Mouse (Mus musculus) stomach, postnatal 0 days (tissue): Measurements from ENCODE around the gene Prol1. TPM values are rescaled to one million over a fixed set of nuclear protein-coding genes. Genes with fewer than 3 reads are reported as not detected.
"Not testable (repeated sequence)": the region's sequence is repeated elsewhere in the genome, so short reads cannot be mapped to it uniquely, and the experiment has no call there.

Source experiments
- ATAC-seq: fragments of 200-750 bp; cut with Nextera tagmentation; 2 replicates; pipeline ENCODE4 v1.8.0; 2017; ENCODE audit not compliant: low FRiP score, low TSS enrichment
- DNase-seq: peaks from one replicate; pipeline ENCODE4 v3.0.0-alpha.2; 2016; ENCODE audit warnings: low spot score
- H3K27ac ChIP-seq: fragments of 300-500 bp; sonication (generic); replicated peaks from 2 replicates; pipeline ENCODE4 v1.5.1; 2014; ENCODE audit warnings: mild to moderate bottlenecking, control low read depth
- H3K27me3 ChIP-seq: fragments of 300-500 bp; sonication (generic); 2 replicates; pipeline ENCODE4 v1.6.1; 2014; ENCODE audit warnings: low read length; ENCODE audit not compliant: control insufficient read depth, insufficient read depth
- H3K36me3 ChIP-seq: fragments of 300-500 bp; sonication (generic); 2 replicates; pipeline ENCODE4 v1.6.1; 2014; ENCODE audit warnings: low read length, mixed read lengths; ENCODE audit not compliant: control insufficient read depth, insufficient read depth
- H3K4me1 ChIP-seq: fragments of 300-500 bp; sonication (generic); replicated peaks from 2 replicates; pipeline ENCODE4 v1.6.1; 2014; ENCODE audit warnings: antibody characterized with exemption; ENCODE audit not compliant: control insufficient read depth, insufficient read depth
- H3K4me2 ChIP-seq: fragments of 300-500 bp; sonication (generic); replicated peaks from 2 replicates; pipeline ENCODE4 v1.6.1; 2014; ENCODE audit warnings: low read depth, mild to moderate bottlenecking, control low read depth, moderate library complexity
- H3K4me3 ChIP-seq: fragments of 300-500 bp; sonication (generic); 2 replicates; pipeline ENCODE4 v1.5.1; 2014; ENCODE audit warnings: low read depth, low read length, control low read depth
- H3K9ac ChIP-seq: fragments of 300-500 bp; sonication (generic); 2 replicates; pipeline ENCODE4 v1.6.1; 2014; ENCODE audit warnings: mild to moderate bottlenecking, low read length, control low read depth, mixed read lengths
- H3K9me3 ChIP-seq: fragments of 300-500 bp; sonication (generic); 2 replicates; pipeline ENCODE4 v1.6.1; 2016; ENCODE audit warnings: low read length; ENCODE audit not compliant: control insufficient read depth
- CTCF ChIP-seq: IDR thresholded peaks from 2 replicates; pipeline ENCODE4 v1.5.1; 2016; ENCODE audit warnings: antibody characterized with exemption, low read depth, mild to moderate bottlenecking, moderate library complexity
- EP300 ChIP-seq: optimal IDR thresholded peaks from 2 replicates; pipeline ENCODE3; 2016; ENCODE audit warnings: antibody characterized with exemption
- WGBS: fragments of 180-500 bp; shearing (Covaris S2); extraction: QIAGEN DNeasy Blood & Tissue Kit; methylation state at CpG from one replicate; pipeline ENCODE4 v1.1.7; 2014; 5-methylcytosine and 5-hydroxymethylcytosine counted together
- polyA plus RNA-seq: library from polyadenylated mRNA; unstranded; fragments of >200 nt; fragmentation: Nextera tagmentation; extraction: Ambion mirVana; gene quantifications from 2 replicates; pipeline ENCODE4 v1.2.1, GENCODE M21; 2015

Gene Prol1
- polyA plus RNA-seq = not detected in 2 replicates

DNA sequence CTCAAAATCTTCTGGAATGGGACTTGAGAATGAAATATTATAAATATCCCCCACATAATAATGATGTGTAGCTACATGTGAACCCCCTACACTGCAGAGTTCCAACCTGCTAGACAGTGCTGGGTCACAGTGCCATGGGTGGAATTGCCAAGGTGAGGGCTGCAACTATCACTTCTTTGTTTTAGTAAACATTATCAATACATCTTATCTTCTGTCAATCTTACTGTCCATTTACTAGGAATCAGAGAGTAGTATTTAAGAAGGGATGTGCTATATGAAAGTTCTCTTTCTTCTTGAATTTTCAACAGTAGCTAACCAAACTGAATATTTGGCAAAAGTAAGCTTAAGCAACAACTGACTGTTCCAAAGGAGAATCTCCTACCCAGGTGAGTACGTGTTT lies at the start of gene Prol1:
Prol1 (plus strand) TSS at position 301 of the 400 bp plus-strand sequence.
- 86% methylated on average over 1 of the region's 1 CpGs for WGBS
- H3K9me3 ChIP-seq = no peaks in the 10 kb centered on the region
- no peaks in the 10 kb centered on the region for H3K36me3 ChIP-seq
- DNase-seq (no peak), ATAC-seq (no peak)
- no peaks in the 10 kb centered on the region for H3K4me1 ChIP-seq
- TF ChIP-seq EP300 = no peak
- no peak for TF ChIP-seq CTCF
- no peak within 1 kb of the TSS for H3K9ac ChIP-seq
- H3K27me3 ChIP-seq = no peaks in the 10 kb centered on the region
- H3K4me2 ChIP-seq = no peak within 1 kb of the TSS
- H3K4me3 ChIP-seq = no peak within 1 kb of the TSS
- H3K27ac ChIP-seq = no peak within 1 kb of the TSS

DNA sequence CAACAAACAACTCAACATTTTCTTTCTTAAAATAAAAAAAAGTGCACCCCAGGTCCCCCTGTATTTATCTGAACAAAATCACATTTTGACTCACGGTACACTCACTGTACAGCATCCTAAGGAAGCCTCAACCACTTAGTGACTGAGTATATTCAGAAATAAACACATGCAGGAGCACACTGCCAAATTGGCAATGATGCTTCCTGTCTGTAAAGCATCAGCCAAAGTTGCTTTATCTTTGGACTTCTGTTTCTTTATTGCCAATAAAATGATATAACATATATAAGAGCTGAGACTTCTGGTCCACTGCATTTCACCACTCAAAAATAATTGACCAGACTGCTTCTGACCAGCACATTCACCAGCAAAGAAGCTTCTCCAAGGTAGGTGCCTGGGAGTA lies 48.5 kb upstream of the Prol1 start, which contains the start of gene Gm7714:
Gm7714 (plus strand) TSS at position 301 of the 400 bp plus-strand sequence.
- 69% methylated on average over 1 of the region's 1 CpGs for WGBS

DNA sequence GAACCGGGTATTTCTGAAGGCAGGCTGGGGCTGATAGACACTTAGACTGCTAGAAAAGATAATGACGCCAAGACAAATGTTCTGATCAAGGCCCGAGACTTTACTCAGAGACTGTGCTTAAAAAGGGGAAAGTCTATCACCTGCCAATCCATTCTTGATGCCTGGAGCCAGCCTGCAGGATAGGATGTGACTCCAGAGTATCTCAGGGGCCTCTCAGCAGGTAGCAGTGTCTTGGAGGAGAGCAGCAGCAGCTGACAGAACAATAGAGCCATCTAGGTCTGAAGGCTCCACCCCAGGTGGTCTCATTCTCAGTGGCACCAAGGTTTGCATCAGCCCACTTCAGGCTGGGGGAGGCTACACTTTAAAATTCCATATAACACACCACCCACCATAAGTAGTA lies 5.8 kb upstream of the Prol1 start:
- ATAC-seq, DNase-seq, H3K9ac ChIP-seq, H3K27ac ChIP-seq, H3K4me2 ChIP-seq, H3K27me3 ChIP-seq, H3K4me3 ChIP-seq, H3K36me3 ChIP-seq, H3K4me1 ChIP-seq, H3K9me3 ChIP-seq: not testable (repeated sequence)
- 67% methylated on average over 3 of the region's 3 CpGs for WGBS

More for the DNA sequence above, 48.5 kb upstream of the Prol1 start, which contains the start of gene Gm7714:
- Histone ChIP-seq H3K27me3 (no peaks in the 10 kb centered on the region), H3K9ac (no peak within 1 kb of the TSS), H3K36me3 (no peaks in the 10 kb centered on the region), H3K4me1 (no peaks in the 10 kb centered on the region), H3K27ac (no peak within 1 kb of the TSS), H3K9me3 (no peaks in the 10 kb centered on the region), H3K4me2 (no peak within 1 kb of the TSS), H3K4me3 (no peak within 1 kb of the TSS)
- ATAC-seq = no peak
- no peak for DNase-seq
- TF ChIP-seq EP300 = no peak
- no peak for TF ChIP-seq CTCF

DNA sequence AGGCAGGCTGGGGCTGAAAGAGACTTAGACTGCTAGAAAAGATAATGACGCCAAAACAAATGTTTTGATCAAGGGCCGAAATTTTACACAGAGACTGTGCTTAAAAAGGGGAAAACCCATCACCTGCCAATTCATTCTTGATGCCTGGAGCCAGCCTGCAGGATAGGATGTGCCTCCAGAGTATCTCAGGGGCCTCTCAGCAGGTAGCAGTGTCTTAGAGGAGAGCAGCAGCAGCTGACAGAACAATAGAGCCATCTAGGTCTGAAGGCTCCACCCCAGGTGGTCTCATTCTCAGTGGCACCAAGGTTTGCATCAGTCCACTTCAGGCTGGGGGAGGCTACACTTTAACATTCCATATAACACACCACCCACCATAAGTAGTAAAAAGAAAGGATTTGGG lies 31.4 kb downstream of the Prol1 start:
- WGBS = 49% methylated on average over 2 of the region's 2 CpGs
- not testable (repeated sequence) for H3K4me1 ChIP-seq, H3K9ac ChIP-seq, H3K27ac ChIP-seq, DNase-seq, H3K4me3 ChIP-seq, ATAC-seq, H3K4me2 ChIP-seq, H3K9me3 ChIP-seq, H3K36me3 ChIP-seq, H3K27me3 ChIP-seq

DNA sequence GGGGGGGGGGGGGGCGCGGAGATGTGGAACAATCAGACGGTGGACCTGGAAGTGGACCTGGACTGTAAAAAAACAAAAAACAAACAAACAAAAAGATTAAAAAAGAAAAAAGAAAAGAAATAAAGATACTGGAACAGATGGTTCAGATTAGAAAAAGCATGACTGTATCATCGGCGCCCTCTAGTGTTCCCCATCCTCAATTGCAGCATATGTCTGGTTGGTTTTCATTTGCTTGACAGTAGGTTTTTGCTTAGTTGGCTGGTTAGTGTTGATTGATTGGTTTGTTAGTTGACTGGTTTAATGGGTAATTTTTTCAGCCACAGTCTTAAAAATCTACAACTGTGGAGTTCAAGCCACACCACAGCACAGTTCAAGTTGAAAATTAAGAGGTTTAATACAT lies 47.7 kb downstream of the Prol1 start:
- H3K9me3 ChIP-seq = no peaks in the 10 kb centered on the region
- peak; percentile 30 for DNase-seq
- no peak overlapping the region for H3K9ac ChIP-seq
- H3K4me1 ChIP-seq = no peaks in the 10 kb centered on the region
- no peak overlapping the region for H3K27ac ChIP-seq
- no peak overlapping the region for H3K4me3 ChIP-seq
- TF ChIP-seq CTCF (peak; percentile 78), EP300 (no peak)
- H3K27me3 ChIP-seq = no peaks in the 10 kb centered on the region
- no peak for ATAC-seq
- no peak overlapping the region for H3K4me2 ChIP-seq
- 10% methylated on average over 5 of the region's 5 CpGs for WGBS
- no peaks in the 10 kb centered on the region for H3K36me3 ChIP-seq

DNA sequence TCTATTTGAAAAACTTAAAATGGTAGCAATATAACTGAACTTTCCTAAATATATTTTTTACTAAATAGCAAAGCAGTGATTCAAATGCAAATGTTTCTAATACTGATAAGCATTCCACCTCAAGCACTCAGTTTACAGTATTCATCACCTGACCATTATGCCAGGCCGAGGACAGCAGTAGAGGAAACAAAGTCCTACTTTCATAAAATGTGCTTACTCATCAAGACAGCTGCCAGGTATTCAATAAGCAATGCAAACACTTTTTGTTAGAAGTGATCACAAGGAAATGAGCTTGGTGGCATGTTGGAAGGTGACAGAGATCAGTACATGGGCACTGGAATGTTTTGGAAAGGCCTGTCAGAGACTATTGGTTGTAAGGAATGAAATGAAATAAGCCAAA lies 49.8 kb downstream of the Prol1 start:
- WGBS = 54% methylated on average over 1 of the region's 1 CpGs
- no peak for DNase-seq
- no peaks in the 10 kb centered on the region for H3K36me3 ChIP-seq
- no peak overlapping the region for H3K9ac ChIP-seq
- TF ChIP-seq EP300 = no peak
- TF ChIP-seq CTCF = no peak
- no peaks in the 10 kb centered on the region for H3K4me1 ChIP-seq
- no peak overlapping the region for H3K4me2 ChIP-seq
- no peak overlapping the region for H3K27ac ChIP-seq
- ATAC-seq = no peak
- H3K4me3 ChIP-seq = no peak overlapping the region
- no peaks in the 10 kb centered on the region for H3K27me3 ChIP-seq
- H3K9me3 ChIP-seq = no peaks in the 10 kb centered on the region
